Mouse (Mus musculus) Patski (cell line): Measurements from ENCODE around the gene Msantd1. TPM values are rescaled to one million over a fixed set of nuclear protein-coding genes. Genes with fewer than 3 reads are reported as not detected.
A peak's percentile ranks its signal among the peaks of the same experiment; 100 is the strongest.
"Not testable (repeated sequence)": the region's sequence is repeated elsewhere in the genome, so short reads cannot be mapped to it uniquely, and the experiment has no call there.

Experiments
- ATAC-seq: fragments of 100-300 bp; one replicate; pipeline ENCODE4 v1.8.0; 2021
- CTCF ChIA-PET: fragments of 350-600 bp; sonication (Branson Sonifier 250); formaldehyde crosslinking; loops from one replicate; lab custom pipeline; 2022; ENCODE audit warnings: inconsistent platforms; lab: Charles Lee
- POLR2A ChIA-PET: fragments of 350-600 bp; sonication (Branson Sonifier 250); formaldehyde crosslinking; loops from one replicate; lab custom pipeline; 2022; ENCODE audit warnings: antibody characterized with exemption, inconsistent platforms; lab: Charles Lee
- DNase-seq: peaks from one replicate; pipeline ENCODE4 v3.0.0-alpha.2; 2011; ENCODE audit warnings: low read depth, low spot score
- H3K27me3 ChIP-seq: fragments of 371-371 bp; one replicate; pipeline ENCODE4 v1.5.1; 2021
- CTCF ChIP-seq: fragments of 100-300 bp; IDR thresholded peaks from one replicate; pipeline ENCODE4 v1.5.1; 2021
- in situ Hi-C: fragments of 300-500 bp; cut with MboI; formaldehyde crosslinking; loops from 3 replicates; pipeline ENCODE4 v1.11.1; 2018; ENCODE audit warnings: low pct_unique_long_range_greater_than_20kb, mixed read lengths
- polyA plus RNA-seq: library from polyadenylated mRNA; unstranded; gene quantifications from one replicate; pipeline ENCODE4 v1.2.3, GENCODE M21; 2021

Gene Msantd1
- polyA plus RNA-seq: 1.8 TPM

DNA sequence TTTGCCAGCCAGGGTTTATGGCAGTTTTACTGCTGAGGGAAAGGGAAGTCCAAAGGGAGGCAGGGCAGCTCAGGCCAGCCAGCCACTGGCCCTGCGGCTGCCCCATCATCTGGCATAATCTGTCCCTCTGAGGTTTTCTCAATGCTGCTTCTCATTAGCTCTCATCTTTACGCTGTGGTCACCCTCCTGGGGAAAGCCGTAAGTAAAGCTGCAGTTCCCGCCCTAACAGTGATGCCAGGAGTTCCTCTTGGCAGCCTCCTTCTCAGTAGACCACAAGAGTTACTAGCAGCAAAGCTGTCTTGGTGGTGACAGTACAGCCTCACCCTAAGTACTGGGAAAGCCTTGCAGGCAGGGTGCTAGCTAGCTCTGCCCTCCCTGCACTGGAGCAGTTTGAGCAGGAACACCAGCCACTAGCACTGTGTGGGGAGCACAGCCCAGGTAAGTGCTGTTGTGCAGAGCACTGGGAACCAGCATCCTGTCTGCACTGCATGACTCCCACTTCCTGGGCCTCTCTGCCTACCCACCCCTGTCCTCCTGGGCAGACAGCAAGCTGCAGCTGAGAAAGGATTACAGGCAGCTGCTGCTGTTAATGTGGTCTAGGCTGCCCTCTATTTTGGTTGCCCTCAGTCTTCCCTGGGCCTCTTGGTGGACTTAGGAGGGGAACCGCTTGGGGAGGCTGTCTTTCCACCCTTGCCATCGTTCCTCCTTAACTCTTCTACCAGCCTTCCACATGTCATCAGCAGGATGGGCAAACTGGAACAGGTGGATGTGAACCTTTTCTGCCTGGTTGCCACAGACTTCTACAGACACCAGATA, at the start of gene Msantd1:
TSS of gene Msantd1 (plus strand) at position 103 of the 816 bp plus-strand sequence.
- ChIA-PET POLR2A (no interaction called here), CTCF (no interaction called here)
- no peak for TF ChIP-seq CTCF
- in situ Hi-C loops: no loop called here
- H3K27me3 ChIP-seq: no peaks in the 10 kb centered on the region
- DNase-seq (no peak), ATAC-seq (no peak)

DNA sequence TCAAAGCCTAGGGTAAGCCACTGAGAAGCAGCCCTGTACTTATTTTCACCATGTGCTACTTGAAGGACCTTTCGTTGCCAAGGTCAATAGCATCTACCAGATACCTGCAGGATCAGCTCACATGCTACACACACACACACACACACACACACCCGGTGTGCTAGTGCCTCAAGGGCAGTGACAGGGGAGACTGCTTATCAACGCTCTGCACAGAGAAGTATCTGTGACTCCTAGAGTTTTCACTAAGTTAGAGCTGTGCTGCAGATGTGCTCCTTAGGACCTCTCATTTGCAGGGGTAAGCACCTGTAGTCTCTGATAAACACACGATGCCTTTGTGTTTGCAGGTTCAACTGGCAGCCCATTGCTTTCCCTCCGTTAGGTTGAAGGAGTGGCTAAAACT, 42.4 kb upstream of the Msantd1 start:
- ChIA-PET CTCF (no interaction called here), POLR2A (no interaction called here)
- DNase-seq (no peak), ATAC-seq (no peak)
- in situ Hi-C loops: no loop called here
- no peak for TF ChIP-seq CTCF
- no peaks in the 10 kb centered on the region for H3K27me3 ChIP-seq

DNA sequence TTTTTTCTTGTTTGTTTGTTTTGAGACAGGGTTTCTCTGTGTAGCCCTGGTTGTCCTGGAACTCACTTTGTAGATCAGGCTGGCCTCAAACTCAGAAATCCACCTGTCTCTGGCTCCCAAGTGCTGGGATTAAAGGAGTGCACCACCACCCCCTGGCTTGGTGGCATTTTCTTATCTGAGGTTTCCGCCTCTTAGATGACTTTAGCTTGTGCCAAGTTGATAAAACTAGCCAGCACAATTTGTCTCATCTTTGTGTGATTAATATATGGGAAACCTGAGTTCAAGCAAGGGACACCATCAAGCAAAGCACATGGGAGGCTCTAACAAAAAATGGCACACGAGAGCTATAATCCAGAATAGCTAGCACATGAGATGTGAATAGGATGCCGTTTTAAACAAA, 27.5 kb upstream of the Msantd1 start:
- ATAC-seq, H3K27me3 ChIP-seq, DNase-seq, in situ Hi-C loops, POLR2A ChIA-PET: not testable (repeated sequence)
- CTCF ChIA-PET: interaction anchor here (0.9 to 1.1 kb wide), 2 partner anchors 14 to 171 kb away, joined by 3 read pairs; no protein-coding TSS in a partner anchor

DNA sequence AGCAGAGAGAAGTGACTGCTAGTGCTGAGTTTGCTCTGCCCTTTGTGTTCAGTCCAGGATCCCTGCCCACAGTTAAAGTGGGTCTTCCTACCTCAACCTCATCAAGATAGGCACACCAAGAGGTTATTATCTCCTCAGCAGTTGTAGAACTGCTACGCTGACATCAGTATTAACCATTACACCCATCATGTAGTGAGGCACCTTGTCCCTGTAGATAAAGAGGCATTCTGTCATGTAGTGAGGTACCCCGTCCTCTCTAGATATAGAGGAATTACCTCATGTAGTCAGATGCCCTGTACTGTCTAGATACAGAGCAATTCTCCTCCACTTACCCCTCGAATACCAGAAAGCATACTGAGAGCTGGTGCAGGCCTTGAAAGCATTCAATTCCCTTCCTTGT, 26.8 kb upstream of the Msantd1 start:
- CTCF ChIA-PET: no interaction called here
- POLR2A ChIA-PET: no interaction called here
- in situ Hi-C loops: no loop called here
- DNase-seq: no peak
- TF ChIP-seq CTCF: no peak
- H3K27me3 ChIP-seq: no peaks in the 10 kb centered on the region
- no peak for ATAC-seq

DNA sequence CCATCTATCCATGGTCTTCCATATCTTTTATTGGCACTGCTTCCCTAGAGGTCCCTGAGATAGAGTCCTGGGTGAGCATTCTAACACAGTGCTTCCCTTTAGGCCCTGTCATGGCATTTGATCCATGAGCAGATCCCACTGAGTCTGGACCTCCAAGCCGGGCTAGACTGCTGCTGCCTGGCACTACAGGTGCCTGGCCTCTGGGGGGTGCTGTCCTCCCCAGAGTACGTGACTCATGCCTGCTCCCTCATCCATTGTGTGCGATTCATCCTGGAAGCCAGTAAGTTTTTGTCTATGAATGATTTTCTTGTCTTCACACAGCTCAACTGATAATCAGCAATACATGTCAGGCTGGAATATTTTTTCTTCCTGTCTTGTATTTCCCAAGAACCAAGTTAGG, 22.6 kb upstream of the Msantd1 start:
- CTCF ChIA-PET: interaction anchor here (1.2 to 1.8 kb wide), 5 partner anchors 11 to 154 kb away, joined by 3 to 6 read pairs (median 3); no protein-coding TSS in a partner anchor
- DNase-seq: no peak
- ATAC-seq: no peak
- POLR2A ChIA-PET: interaction anchor here (1.1 kb wide), 1 partner anchor 8 kb away, joined by 3 read pairs; no protein-coding TSS in a partner anchor
- no peaks in the 10 kb centered on the region for H3K27me3 ChIP-seq
- TF ChIP-seq CTCF: peak; percentile 67
- in situ Hi-C loops: no loop called here

DNA sequence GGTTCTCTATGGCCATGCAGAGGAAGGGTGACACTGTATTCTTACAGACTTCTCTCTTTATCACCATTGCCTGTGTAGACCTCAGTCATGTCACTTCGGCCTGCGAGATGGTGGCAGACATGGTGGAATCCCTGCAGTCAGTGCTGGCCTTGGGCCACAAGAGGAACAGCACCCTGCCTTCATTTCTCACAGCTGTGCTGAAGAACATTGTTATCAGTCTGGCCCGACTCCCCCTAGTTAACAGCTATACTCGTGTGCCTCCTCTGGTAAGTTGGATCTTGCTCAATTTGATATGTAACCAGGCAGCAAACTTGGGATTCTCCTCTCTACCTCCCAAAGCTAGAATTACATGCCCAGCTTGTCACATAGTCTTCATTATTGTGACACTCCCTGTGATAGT, 18.6 kb upstream of the Msantd1 start:
- DNase-seq (no peak), ATAC-seq (no peak)
- no peak for TF ChIP-seq CTCF
- POLR2A ChIA-PET: no interaction called here
- in situ Hi-C loops: no loop called here
- no peaks in the 10 kb centered on the region for H3K27me3 ChIP-seq
- CTCF ChIA-PET: interaction anchor here (1.3 kb wide), 1 partner anchor 27 kb away, joined by 3 read pairs; no protein-coding TSS in a partner anchor

DNA sequence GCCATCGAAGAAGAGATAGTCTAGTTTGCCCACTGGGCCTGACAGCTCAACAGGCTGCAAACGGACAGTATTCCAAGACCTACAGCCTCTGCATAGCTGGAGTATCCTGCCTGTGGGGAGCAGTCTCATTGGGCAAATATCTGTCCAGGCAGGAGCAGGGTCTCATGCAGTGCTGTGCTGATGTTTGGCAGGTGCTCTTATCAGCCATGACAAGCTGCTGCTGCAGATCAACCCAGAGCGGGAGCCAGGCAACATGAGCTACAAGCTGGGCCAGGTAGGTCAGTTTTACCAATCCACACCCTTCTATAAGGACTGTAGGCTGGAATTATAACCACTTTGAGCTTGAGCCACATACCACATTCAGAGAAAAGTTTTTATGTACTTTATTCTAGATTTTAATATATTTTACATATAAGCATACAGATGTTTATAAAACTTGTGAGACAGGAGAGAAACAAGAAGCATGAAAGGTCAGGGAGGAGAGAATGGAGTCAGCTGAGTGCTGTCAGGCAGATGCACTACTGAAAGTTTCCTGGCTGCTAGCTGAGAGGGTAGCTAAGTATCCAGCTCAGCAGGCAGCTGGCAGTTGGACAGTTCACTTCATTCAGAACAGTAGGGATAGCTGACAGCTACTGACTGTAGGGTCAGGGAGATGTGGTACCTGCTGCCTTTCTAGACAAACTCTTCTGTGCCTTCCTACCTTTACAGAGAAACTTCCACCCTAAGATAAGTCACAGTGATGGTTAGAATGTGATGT, 10.9 kb upstream of the Msantd1 start:
- H3K27me3 ChIP-seq: no peaks in the 10 kb centered on the region
- DNase-seq (no peak), ATAC-seq (no peak)
- ChIA-PET CTCF (interaction anchor here (1.0 to 1.6 kb wide), 4 partner anchors 11 to 86 kb away, joined by 3 to 5 read pairs (median 4); no protein-coding TSS in a partner anchor), POLR2A (no interaction called here)
- in situ Hi-C loops: no loop called here
- no peak for TF ChIP-seq CTCF

DNA sequence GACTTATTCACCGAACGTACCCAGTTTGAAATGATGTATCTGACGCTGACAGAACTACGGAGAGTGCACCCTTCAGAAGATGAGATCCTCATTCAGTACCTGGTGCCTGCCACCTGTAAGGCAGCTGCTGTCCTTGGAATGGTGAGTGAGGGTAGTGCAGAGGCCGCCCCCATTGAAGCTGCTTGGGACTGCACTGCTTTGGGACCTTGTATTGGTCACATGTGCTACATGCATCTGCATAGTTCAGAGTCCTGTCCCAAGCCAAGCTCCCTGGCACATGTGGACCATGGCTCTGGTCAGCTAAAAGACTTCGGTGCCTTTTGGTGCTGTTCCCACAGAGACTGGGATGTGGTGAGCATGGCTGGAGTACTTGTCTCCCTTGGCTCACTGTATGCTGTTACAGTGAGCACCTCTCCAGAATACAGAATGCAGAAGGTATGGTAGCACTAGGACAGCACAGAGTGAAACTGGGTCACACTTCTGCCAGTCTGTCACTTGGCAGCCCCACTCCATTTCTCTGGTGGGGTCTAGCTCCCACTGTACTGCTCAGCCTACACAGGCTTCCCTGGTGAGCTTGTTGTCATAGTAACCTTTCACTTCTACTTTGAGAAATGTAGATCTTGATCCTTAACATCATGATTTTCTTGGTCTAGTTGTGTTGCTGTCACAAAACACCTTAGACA, 7.9 kb upstream of the Msantd1 start:
- H3K27me3 ChIP-seq: no peaks in the 10 kb centered on the region
- no peak for DNase-seq
- ChIA-PET CTCF (interaction anchor here (1.3 kb wide), 1 partner anchor 12 kb away, joined by 5 read pairs; no protein-coding TSS in a partner anchor), POLR2A (interaction anchor here (0.6 to 1.1 kb wide), 2 partner anchors 10 to 18 kb away, joined by 3 read pairs; no protein-coding TSS in a partner anchor)
- ATAC-seq: no peak
- in situ Hi-C loops: no loop called here
- TF ChIP-seq CTCF: no peak

DNA sequence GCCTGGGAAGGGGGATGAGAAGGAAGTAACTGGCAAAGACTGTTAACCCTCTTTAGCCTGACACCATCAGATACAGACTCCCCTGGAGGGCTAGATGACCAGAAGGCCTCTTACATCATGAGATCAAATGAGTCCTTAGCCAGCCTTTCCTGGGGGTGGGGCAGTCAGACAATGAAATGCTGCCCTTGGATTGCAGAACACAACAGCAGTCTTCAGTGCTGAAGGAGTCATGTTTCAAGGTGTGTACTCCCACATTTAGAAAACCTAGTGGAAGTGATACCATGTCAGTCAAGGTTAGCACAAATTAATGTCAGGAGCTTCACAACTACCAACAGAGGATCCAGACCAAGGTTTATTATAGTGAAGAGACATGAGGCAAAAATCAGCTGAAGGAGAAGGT, 5.4 kb upstream of the Msantd1 start:
- POLR2A ChIA-PET: no interaction called here
- ATAC-seq (no peak), DNase-seq (no peak)

DNA sequence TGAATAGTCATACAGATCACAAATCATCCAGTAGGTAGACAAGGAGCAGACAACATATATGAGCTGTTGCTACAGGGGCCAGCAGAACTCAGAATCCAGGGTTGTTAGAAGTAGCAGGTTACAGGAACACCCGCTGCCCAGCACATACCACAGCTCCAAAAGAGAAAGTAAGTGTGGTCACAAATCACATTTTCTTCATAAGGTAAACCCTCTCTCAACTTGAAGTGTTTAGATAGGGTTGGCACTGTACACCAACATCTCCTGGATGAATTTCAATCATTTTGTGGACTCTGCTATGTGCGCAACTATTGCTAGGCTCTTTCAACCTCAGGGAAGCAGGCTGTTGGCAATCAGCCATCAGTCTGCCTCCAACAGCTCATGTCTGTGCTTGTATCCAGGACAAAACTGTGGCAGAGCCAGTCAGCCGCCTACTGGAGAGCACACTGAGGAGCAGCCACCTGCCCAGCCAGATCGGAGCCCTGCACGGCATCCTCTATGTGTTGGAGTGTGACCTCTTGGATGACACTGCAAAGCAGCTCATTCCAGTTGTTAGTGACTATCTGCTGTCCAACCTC, 4.9 kb upstream of the Msantd1 start:
- no peak for TF ChIP-seq CTCF
- no peak for ATAC-seq
- ChIA-PET CTCF (interaction anchor here (1.1 to 3.3 kb wide), 2 partner anchors 12 to 61 kb away, joined by 4 to 11 read pairs; no protein-coding TSS in a partner anchor), POLR2A (no interaction called here)
- no peaks in the 10 kb centered on the region for H3K27me3 ChIP-seq
- DNase-seq: no peak
- in situ Hi-C loops: no loop called here

More for the DNA sequence above, 5.4 kb upstream of the Msantd1 start:
- CTCF ChIA-PET: interaction anchor here (1.1 to 3.3 kb wide), 3 partner anchors 13 to 61 kb away, joined by 4 to 11 read pairs (median 8); no protein-coding TSS in a partner anchor
- H3K27me3 ChIP-seq: no peaks in the 10 kb centered on the region
- in situ Hi-C loops: no loop called here
- no peak for TF ChIP-seq CTCF
